Mouse (Mus musculus) effector memory CD4-positive, alpha-beta T cell, adult 5 months (primary cell): Measurements from ENCODE around the gene Eif6. TPM values are rescaled to one million over a fixed set of nuclear protein-coding genes. Genes with fewer than 3 reads are reported as not detected.

Experiments used
- polyA plus RNA-seq: library from polyadenylated mRNA; unstranded; fragments of 100-300 nt; shearing (Covaris generic); gene quantifications from one replicate; pipeline ENCODE4 v1.2.1, GENCODE M21; 2017

Eif6 gene
- polyA plus RNA-seq = 159 TPM

GRCm38 (mm10) chr2:155826630-155827424 lies at the start of gene Eif6:
TSS of gene Eif6 (minus strand) at chr2:155826925.

GRCm38 (mm10) chr2:155834732-155835131 lies 8.0 kb upstream of the Eif6 start, which contains the start of gene Fam83c:
TSS of gene Fam83c (minus strand) at chr2:155834854.

DNA sequence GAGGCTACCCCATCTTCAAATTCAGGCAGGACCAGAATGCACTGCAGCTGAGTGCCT lies 7.5 kb downstream of the Eif6 start, which contains the start of gene BC029722:
TSS of gene BC029722 (minus strand) at position 35 of the 57 bp plus-strand sequence.

GRCm38 (mm10) chr2:155774927-155775684 lies 51.6 kb downstream of the Eif6 start, which contains the start of gene Mmp24:
TSS of gene Mmp24 (plus strand) at chr2:155775342.

Other genes starting within 250 kb of the Eif6 start
- 16.2 TPM for gene Gss, start 234.1 kb downstream of the Eif6 start, polyA plus RNA-seq
- gene Myh7b, start 215.7 kb downstream of the Eif6 start, polyA plus RNA-seq = not detected
- 149 TPM for gene Trpc4ap, start 134.5 kb downstream of the Eif6 start, polyA plus RNA-seq
- gene Edem2, start 97.5 kb downstream of the Eif6 start, polyA plus RNA-seq = 46.7 TPM
- not detected for gene Gm17581, start 91.1 kb downstream of the Eif6 start, polyA plus RNA-seq
- gene Procr, start 75.8 kb downstream of the Eif6 start, polyA plus RNA-seq = not detected
- gene Mmp24, start 51.6 kb downstream of the Eif6 start, polyA plus RNA-seq = 0.12 TPM
- gene BC029722, start 7.5 kb downstream of the Eif6 start, polyA plus RNA-seq = 40.6 TPM
- not detected for gene Fam83c, start 7.9 kb upstream of the Eif6 start, polyA plus RNA-seq
- gene Uqcc1, start 103.4 kb upstream of the Eif6 start, polyA plus RNA-seq = 31.1 TPM
- not detected for gene Gm15557, start 113.8 kb upstream of the Eif6 start, polyA plus RNA-seq
- gene Gdf5, start 118.4 kb upstream of the Eif6 start, polyA plus RNA-seq = not detected
- gene Cep250, start 129.5 kb upstream of the Eif6 start, polyA plus RNA-seq = 21.9 TPM
- gene 6430550D23Rik, start 181.1 kb upstream of the Eif6 start, polyA plus RNA-seq = 1.2 TPM
- gene Ergic3, start 181.1 kb upstream of the Eif6 start, polyA plus RNA-seq = 105 TPM
- not detected for gene Fer1l4, start 226.0 kb upstream of the Eif6 start, polyA plus RNA-seq
- gene Spag4, start 238.2 kb upstream of the Eif6 start, polyA plus RNA-seq = 4.3 TPM